Comparison of ENCODE assay signal across 11 mouse cellular contexts in genomic region chr15:85663757-85664431, GRCm38 (mm10).
A peak's percentile ranks its signal among the peaks of the same experiment; 100 is the strongest.
DNase-seq lines count a peak whose midpoint lies in the region; ATAC-seq lines count a peak whose summit lies in the region.
"Had no signal": no experiment of that assay in that cellular context is flagged by ENCODE, and none has a peak within 500 bp of the region (broad histone marks: within the 10 kb centered on the region; RNA-seq: fewer than 3 reads in every experiment).

No protein-coding gene starts in this region.

- WGBS in kidney, embryonic 14.5 days, result 87% methylated on average over 17 of the region's 17 CpGs

- H3K27ac ChIP-seq in kidney, embryonic 14.5 days (ENCODE audit: low read depth, low read length), result no peak overlapping the region
- H3K27ac ChIP-seq: limb, embryonic 13.5 days; lung, embryonic 15.5 days had no signal

- H3K4me1 ChIP-seq in kidney, embryonic 14.5 days (ENCODE audit: control insufficient read depth, insufficient read depth, low read length), result no peaks in the 10 kb centered on the region

- peaks cover 17% of the 10 kb centered on the region for H3K27me3 ChIP-seq in kidney, embryonic 14.5 days (ENCODE audit: control insufficient read depth, insufficient read depth, low read length)

- no peaks in the 10 kb centered on the region for H3K36me3 ChIP-seq in kidney, embryonic 14.5 days (ENCODE audit: control insufficient read depth, insufficient read depth, low read length)

- H3K9me3 ChIP-seq in kidney, embryonic 14.5 days (ENCODE audit: control insufficient read depth, low read length), result no peaks in the 10 kb centered on the region
- H3K9me3 ChIP-seq: limb, embryonic 13.5 days; lung, embryonic 15.5 days had no signal

- DNase-seq in cerebellum, postnatal 4 days (ENCODE audit: low spot score in 2 of 2), result no peak
- DNase-seq in kidney, adult 18-20 months, result peak; percentile 47
- peak; percentile 42 for DNase-seq in 416B (ENCODE audit: low read depth)
- DNase-seq in cerebellum, postnatal 14 days, result peak; percentile 65 to 67
- no peak for DNase-seq in adipocyte (ENCODE audit: low spot score)
- DNase-seq: retina, postnatal 1 day had no signal

- H3K4me3 ChIP-seq in kidney, embryonic 14.5 days (ENCODE audit: low read length), result no peak overlapping the region
- H3K4me3 ChIP-seq: limb, embryonic 13.5 days; lung, embryonic 15.5 days had no signal

- no peak overlapping the region for H3K4me2 ChIP-seq in kidney, embryonic 14.5 days (replicated peaks; ENCODE audit: low read depth, low read length)
- H3K4me2 ChIP-seq: limb, embryonic 13.5 days; lung, embryonic 15.5 days had no signal

- no peak overlapping the region for H3K9ac ChIP-seq in kidney, embryonic 14.5 days (ENCODE audit: low read depth, low read length)
- H3K9ac ChIP-seq: limb, embryonic 13.5 days; lung, embryonic 15.5 days had no signal

- 0 out of 2 replicates have a peak, but pooled peaks have one; percentile 18 for ATAC-seq in cerebellum, adult (ENCODE audit: insufficient number of reproducible peaks, low FRiP score, low TSS enrichment)
- no peak for ATAC-seq in kidney, embryonic 14.5 days (ENCODE audit: low FRiP score, low TSS enrichment)
- ATAC-seq in activated CD4-positive, CD25-positive, alpha-beta regulatory T cell, adult 4 months, result no peak

Comparison
In these comparisons a context has a peak if more than half of its experiments do, and no peak if none do; other contexts are left out.
1. DNase-seq: peak in kidney, adult 18-20 months (single experiment), 416B (single experiment) and cerebellum, postnatal 14 days (2 of 2); none in cerebellum, postnatal 4 days (0 of 2) and adipocyte (single experiment).